Mouse (Mus musculus): ENCODE measurements around the gene Zdhhc14.
"Not testable (repeated sequence)": the region's sequence is repeated elsewhere in the genome, so short reads cannot be mapped to it uniquely, and the experiment has no call there.

Zdhhc14 gene

DNA sequence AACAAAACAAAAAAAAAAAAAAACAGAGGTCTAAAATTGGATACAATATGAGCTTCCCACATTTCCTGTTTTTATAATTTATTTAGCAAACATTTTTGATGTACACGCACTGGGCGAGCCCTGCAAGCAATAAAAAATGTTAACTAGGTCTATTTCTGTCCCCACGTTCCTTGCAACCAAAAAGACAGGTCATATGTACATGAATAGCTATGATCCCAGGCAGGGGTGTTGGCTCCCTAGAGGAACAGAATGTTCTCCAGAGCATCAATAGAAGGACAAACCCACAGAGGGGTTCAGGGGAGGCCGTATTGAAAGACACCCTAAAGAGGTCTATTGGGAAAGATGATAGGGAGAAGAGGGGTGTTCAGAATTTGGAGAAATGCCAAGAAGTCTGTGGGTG, 106.6 kb downstream of the Zdhhc14 start:
- DNase-seq (ENCODE audit: extremely low read depth, low read depth, low spot score) = no peak

DNA sequence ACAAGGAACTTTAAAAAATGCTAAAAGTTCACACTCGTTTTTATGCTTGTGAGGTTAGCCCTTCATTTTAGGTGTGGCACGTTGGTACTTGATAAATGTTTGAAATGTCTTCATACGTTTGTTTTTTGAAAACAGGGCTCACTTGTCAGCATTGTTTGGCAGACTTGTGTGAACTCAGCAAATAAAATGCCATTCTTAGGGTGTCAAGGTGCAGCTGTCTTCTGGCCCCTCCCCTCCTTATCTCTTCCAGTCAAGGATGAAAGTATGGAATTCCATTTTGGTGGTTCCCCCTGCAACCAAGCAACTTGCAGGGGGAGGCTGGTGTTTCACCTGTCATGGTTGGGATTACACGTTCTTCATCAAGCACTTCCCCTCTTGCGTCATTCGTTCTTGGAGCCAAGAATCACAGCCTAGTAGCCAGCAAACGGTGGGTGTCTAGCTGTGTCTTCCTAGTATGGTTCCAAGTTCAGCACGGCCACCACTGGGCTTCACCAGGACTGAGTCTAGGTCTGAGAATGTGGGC, 108.2 kb downstream of the Zdhhc14 start:
- DNase-seq (ENCODE audit: extremely low read depth, low read depth, low spot score) = no peak

DNA sequence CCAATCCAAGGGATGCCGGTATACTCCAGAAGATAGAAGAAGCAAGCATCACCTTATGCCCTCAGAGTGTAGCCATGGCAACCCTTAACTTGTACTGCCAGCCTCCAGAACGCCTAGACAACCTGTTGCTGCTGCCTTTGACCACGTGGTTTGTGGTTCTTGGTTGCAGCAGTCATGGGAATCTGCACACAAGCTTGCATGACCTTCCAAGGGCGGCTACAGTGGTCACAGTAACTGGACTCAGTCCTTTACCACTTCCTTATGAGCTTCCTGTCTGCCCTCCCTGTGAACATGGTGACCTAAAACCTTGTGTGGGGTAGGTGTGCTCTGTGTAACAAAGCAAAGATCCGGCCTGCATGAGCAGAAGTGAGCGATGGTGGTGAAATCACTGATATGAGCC, 109.6 kb downstream of the Zdhhc14 start:
- DNase-seq (ENCODE audit: extremely low read depth, low read depth, low spot score) = no peak

DNA sequence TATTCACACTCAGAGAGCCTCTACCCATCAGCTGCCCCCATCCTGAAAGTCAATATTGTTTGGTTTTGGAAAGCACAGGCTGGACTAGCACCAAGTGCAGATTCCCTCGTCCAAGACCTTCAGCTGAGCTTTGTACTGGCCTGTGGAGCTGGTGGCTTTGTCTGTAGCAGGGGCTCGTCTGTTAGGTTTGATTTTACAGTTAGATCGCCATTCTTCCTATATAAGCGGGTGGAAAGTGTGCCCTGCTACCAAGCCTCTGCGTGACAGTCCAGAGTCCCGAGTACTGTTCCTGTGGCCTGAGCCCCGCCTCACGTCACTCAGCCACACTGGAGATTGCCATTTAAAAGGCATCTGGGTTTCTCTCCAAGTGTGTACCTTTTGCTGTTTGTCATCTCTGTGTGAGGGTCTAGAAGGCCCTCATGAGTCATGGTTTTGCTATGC, 113.8 kb downstream of the Zdhhc14 start:
- DNase-seq (ENCODE audit: extremely low read depth, low read depth, low spot score) = no peak

DNA sequence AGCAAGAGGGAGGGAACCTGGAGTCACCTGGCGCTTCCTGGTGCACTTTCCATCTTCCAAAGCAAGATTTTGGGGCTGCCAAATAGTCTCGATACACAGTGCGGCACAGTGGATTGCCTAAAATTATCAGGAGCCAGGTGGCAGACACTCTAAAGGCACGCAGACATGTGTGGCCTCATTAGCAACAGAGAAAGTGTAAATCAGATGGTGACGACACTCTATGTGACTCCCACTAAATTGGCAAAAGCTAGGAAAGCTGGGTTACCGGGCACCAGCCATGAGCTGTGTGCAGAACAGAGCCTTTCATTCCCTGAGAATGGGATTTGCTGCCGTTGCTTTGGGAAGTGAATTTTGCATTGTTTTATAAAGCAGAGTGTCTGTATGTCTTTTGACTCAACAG, 115.0 kb downstream of the Zdhhc14 start:
- DNase-seq (ENCODE audit: extremely low read depth, low read depth, low spot score) = no peak

DNA sequence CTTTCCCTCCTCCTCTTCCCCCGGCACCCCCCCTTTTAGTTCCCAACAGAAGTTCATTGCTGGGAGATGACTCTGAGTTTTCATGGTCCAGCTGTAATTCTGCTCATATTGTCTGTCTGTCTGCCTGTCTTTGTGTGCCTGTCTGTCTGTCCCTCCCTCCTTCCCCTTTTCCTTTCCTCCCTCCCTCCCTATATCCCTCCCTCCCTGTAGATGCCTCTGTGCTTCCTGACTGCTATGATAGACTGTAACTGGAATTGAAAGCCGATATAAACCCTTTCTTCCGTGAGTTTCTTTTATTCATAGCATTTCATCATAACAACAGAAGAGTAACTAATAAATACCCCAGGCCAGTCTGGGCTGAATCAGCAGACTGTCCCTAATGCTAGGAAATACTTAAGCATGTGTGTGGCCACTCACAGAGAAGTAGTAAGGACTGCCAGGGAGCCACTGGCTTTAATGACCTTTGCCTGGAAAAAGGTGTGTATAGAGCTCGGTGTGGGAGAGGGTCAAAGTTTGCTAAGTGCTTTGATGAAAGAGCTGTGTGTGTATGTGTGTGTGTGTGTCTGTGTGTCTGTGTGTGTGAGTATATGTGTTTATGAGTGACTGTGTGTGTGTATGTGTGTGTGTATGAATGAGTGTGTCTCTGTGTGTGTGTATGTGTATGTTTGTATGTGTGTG, 117.7 kb downstream of the Zdhhc14 start:
- DNase-seq (ENCODE audit: extremely low read depth, low read depth, low spot score) = no peak

DNA sequence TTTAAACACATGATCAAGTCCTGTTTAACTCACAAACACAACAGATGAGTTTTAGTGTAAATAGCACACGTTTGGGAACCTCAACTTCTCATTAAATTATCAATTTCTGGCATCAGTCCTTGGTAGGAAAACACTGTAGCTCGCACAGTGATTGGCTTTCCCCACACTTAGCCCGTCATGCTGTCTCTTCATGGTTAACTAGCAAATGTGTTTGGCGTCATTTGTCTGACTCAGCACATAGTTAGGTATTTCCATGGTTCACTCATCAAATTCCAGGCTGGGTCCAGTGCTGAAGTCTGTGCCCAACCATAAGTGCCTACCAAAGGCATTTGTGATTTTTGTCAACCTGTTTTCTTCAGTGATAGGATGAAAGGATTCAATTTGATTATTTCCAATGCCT, 119.9 kb downstream of the Zdhhc14 start:
- no peak for DNase-seq (ENCODE audit: extremely low read depth, low read depth, low spot score)

DNA sequence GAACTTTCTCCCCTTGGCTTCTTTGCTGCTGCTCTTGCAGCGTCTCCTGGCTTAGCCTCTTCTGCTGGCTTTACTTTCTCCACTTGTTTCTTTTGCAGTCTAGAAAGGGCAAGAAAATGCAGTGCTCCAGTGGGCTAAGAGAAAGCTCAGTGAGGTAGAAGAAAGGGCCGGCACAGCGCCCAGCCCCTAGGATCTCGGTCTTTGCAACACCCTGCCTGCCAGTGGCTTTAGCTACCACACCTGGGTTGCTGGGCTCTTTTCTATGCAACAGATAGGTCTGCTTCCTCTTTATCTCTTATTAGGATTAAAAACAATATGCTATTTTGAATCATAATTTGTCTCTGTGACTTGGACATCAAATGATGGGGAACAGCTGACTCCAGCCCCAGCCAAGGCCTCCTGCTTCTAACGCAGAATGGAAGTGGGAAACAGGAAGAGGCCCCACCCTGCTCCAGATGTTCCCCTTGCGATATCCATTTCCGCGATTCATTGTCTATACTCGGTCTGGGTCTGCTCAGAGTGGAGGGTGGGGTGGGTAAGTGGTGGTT, 122.5 kb downstream of the Zdhhc14 start:
- DNase-seq (ENCODE audit: extremely low read depth, low read depth, low spot score) = no peak

DNA sequence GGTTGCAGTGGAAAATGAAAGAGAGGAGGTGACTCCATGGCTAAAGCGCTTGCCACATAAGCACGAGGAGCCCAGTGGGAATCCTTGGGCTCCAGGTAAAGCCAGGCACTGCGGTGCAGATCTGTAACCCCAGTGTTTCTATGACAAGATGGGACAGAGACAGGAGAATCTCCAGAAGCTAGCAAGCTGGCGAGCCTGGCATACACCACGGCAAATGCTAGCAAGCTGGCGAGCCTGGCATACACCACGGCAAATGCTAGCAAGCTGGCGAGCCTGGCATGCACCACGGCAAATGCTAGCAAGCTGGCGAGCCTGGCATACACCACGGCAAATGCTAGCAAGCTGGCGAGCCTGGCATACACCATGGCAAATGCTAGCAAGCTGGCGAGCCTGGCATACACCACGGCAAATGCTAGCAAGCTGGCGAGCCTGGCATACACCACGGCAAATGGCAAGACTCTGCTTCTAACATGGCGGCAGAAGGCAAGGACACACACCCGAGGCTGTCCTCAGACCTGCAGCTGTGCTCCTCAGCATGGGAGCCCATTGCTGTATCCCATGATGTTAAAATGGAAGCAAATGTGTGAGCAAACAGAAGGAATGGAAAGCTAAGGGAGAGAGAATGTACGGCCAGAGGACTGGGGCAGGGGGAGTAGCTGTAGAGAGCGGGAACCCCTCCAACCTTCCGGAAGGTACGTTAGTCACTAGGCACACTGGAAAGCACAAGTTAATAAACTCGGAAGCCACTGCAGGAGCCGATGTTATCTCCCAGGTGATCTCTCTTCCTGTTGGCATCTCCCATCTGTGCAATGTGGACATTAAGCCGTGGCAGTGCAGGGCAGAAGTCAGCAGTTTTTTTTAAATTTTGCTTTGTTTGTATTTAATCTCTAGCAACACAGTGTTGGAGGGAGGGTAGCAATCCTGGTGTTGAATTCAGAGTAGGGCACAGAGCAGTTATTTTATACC, 129.6 kb downstream of the Zdhhc14 start:
- no peak for DNase-seq (ENCODE audit: extremely low read depth, low read depth, low spot score)

DNA sequence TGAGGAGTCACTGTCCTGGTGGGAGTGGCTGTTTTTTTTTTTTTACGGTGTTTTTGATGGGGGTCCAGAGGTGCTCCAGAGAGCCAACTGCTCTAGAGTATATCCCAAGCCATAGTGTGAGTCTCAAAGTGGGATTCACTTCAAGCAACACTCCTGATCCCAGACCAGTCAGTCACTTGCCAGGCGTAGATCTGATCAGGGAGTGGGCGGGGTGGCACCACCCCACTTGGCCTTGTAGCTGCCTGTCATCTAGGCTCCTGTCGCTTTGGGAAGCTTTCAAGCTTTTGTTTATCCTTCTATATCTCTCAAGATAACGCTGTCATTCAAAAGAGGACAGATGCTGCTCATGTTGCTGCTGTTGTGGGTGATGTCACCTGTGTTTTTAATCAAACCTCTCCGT, 130.4 kb downstream of the Zdhhc14 start:
- no peak for DNase-seq (ENCODE audit: extremely low read depth, low read depth, low spot score)

DNA sequence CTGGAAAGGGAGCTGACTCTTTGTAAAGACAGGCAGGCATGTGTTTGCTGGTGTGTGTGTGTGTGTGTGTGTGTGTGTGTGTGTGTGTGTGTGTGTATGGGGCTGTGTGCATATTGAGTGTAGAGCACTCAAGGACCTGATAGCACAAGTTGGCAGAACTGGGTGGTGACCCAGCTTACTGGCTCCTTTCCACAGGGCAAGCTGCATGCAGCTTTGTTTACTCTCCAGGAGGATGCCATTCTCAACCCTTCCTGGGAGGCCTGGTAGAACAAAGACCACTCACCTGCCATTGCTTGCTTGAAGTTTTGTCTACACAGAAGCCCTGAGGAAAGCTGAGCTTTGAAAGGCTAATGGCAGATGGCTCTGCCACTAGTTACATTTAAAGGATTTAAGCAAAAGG, 130.8 kb downstream of the Zdhhc14 start:
- DNase-seq (ENCODE audit: extremely low read depth, low read depth, low spot score) = no peak

DNA sequence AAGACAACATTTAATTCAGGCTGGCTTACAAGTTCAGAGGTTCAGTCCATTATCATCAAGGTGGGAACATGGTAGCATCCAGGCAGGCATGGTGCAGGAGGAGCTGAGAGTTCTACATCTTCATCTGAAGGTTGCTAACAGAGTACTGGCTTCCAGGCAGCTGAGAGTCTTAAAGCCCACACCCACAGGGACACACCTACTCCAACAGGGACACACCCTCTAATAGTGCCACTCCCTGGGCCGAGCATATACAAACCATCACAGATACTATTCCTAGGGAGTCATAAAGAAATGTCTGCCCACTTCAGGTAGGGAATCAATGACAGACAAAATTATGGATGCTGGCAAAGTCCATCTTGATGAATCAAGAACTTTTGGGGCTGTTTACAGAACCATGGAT, 132.5 kb downstream of the Zdhhc14 start:
- not testable (repeated sequence) for DNase-seq (ENCODE audit: extremely low read depth, low read depth, low spot score)

DNA sequence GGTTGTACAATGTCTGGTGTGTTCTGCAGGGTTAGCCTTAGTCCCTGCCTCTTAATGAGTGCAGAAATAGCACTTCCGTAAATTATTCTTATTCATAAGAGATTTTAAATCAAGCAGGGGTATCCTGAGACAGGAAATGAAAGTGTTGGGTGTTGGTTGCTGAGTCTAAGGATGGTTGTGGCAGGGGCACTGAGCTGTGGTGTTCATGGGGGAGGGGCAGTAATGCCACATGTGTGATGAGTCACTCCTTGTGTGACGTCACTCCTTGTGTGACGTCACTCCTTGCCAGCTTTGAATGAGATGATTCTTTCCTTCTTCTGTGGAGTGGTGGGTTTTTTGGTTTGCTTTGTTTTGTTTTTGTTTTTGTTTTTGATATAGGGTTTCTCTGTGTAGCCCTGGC, 134.0 kb downstream of the Zdhhc14 start:
- DNase-seq (ENCODE audit: extremely low read depth, low read depth, low spot score) = no peak

DNA sequence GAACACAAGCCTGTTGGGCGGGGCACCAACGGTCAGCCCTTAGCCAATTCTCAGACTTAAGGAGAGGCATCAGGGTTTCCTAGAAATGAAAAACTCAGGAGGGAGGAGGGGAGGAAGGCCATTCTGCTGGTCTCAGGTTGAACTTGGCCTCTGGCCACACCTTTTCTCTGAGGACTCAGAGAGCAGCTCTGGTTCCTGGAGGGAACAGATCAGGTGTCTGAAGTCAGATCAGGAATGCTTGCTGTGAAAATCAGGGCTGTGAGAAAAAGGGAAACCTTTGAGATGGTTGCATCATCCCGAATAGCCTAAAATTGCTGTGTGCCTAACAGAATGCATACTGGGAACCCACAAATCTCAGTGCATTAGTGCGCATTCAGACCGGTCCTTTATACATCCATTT, 135.3 kb downstream of the Zdhhc14 start:
- no peak for DNase-seq (ENCODE audit: extremely low read depth, low read depth, low spot score)

DNA sequence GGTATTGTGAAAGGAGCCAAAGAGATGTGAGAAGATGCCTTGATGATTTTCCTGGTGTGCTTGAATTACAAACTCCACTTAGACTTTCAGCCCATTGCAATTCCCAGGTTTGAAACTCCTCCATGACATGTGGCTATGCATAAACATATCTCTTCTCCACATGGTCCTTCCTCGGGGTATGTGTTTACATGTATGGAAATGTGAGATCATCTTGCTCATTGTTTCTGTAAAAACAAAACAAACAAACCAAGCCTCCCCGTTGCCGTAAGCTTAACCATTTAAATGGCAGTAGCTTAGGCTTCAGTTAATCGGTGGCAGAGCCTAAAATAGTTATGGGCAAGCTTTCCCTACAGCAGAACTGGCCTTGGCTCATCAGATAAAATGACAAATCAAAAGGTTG, 137.3 kb downstream of the Zdhhc14 start:
- DNase-seq (ENCODE audit: extremely low read depth, low read depth, low spot score) = no peak

DNA sequence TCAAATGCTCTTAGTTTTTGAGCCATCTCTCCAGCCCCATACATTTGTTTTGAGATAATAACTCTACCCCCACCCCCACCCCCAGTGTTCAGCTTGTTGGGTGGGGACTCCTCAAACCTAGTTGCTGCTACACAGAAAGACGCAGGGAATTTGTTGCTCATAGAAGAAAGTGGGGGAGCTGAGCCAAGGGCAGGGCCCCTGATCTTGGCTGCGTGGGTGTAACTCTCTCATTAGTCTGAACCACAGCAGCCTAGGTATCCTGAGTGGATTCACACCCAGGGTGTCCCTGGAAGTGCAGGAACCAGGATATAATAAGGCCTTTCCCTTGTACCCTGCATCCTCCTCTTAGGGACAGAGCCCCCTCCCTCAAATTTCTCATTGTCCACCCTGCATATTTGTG, 142.9 kb downstream of the Zdhhc14 start:
- DNase-seq (ENCODE audit: extremely low read depth, low read depth, low spot score) = no peak

DNA sequence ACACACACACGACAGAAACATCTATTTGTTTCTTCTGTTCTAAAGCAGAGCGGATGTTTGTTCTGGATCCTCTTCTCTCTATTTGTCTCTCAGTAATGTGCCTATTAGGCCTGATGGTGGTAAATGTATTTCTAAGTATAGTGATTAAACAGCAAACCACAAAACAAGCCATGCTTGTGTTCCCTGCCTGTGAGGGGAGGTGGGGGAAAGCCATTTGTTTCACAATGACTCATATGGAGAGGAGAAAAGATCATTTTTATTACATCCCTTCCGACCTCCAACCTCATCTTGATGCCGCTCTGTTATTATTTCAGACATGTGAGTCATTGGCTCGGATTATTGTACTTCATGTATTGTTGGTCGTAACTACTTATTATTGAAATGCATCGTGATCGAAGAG, 149.1 kb downstream of the Zdhhc14 start:
- no peak for DNase-seq (ENCODE audit: extremely low read depth, low read depth, low spot score)

DNA sequence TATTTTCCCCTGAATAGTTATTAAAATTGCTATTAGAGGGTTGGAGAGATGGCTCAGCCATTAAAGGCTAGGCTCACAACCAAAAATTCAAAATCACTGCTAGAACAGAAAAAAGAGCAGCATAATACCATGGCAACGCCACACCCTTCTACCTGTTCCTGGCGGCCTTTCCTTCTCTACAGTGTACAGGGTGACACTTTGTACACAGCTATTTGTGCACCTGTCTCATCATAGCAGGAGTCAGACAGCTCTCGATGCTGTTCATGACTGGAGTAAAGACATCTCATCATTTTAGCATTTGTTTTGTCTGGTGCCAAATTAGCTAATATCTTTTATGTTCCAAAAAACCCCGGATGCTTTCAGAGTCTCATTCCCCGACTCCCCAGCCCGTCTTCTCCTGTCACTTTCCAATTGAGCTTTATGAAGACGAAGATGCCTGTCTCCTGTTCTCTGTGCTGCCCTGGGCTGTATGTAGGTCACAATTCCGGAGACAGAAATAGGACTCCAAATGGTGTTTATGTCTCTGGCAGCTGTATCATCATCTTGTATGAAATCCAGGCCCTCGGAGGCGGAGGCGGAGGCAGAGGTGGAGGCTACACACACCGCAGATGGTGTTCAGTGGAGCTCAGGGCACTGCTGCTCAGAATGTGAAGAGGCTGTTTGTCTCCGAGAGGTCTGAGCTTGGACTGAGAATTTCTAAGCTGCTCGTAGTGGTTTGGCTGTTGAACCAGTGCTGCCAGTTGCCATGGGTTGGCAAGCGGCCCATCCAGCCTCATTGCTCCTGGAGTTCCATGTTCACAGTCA, 150.8 kb downstream of the Zdhhc14 start:
- DNase-seq (ENCODE audit: extremely low read depth, low read depth, low spot score) = no peak

DNA sequence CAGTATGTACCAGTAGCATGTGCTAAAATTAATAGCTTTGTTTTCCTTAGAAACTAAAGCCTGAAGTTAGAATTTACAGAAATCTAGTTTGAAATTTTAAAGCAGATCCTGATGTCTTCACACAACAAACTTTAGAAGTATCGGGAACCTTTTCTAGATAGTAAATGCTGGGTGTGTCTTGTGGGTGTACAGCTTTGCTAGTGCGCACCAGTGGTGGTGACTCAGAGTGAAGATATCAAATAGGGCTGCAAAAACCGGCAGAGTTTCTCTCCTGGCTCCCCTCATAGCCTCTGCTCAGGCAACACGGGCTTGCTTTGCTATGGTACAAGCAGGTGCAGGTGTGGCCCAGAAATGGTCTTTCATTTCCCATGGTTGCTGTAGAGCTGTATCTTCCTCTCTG, 157.8 kb downstream of the Zdhhc14 start:
- DNase-seq (ENCODE audit: extremely low read depth, low read depth, low spot score) = no peak

DNA sequence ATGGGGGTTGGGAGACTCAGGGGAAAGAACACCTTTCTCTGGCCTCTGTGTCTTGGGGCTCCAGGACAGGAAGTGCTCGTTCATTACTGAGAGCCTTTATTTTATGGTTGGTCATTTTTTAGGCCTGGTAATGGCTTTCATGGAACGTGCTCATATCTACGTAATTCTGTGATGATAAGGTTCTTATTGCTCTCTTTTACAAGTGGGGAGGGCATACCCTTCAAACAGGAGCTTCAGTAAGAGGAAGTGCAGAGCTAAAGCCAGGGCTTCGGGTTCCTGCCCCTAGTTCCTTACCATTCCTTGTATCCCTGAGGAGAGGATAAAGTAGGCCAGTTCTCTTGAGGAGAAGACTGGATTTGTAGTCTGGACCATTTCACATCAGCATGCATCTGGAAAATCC, 158.3 kb downstream of the Zdhhc14 start:
- DNase-seq (ENCODE audit: extremely low read depth, low read depth, low spot score) = no peak

DNA sequence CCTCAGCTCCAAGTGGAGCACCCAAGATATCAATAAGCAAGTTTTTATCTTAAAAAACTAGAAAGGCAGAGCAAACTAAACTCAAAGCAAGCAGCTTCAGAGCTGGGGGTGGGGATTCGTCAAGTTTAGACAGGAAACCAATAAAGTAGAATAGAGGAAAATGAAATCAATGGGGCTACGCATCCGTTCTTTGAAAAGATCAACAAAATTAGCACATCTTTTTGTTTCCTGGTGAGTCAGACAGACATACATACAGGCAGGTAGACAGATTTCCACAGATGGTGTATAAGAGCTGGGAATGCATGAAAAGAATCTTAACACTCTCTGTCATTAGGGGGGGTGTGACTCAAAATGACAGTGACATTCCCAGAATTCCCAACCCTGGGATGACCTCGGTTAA, 159.2 kb downstream of the Zdhhc14 start:
- no peak for DNase-seq (ENCODE audit: extremely low read depth, low read depth, low spot score)

Measured in fat pad, adult 2 months (tissue).